Mouse (Mus musculus) thymus, adult 2 months (tissue): ENCODE measurements around the gene Fbxl8. TPM values are rescaled to one million over a fixed set of nuclear protein-coding genes. Genes with fewer than 3 reads are reported as not detected.

ENCODE experiments used
- DNase-seq: peaks from one replicate; pipeline ENCODE4 v3.0.0; 2021
- H3K27ac ChIP-seq: fragments of 200-500 bp; 2 replicates; pipeline ENCODE4 v1.5.1; 2012; ENCODE audit warnings: low read length, control low read depth; ENCODE audit not compliant: control insufficient read depth, insufficient read depth
- H3K27me3 ChIP-seq: fragments of 200-500 bp; 2 replicates; pipeline ENCODE4 v1.6.1; 2012; ENCODE audit warnings: mild to moderate bottlenecking, low read length, moderate library complexity, mixed read lengths; ENCODE audit not compliant: control insufficient read depth, insufficient read depth
- H3K36me3 ChIP-seq: fragments of 200-500 bp; 2 replicates; pipeline ENCODE4 v1.6.1; 2012; ENCODE audit warnings: mild to moderate bottlenecking, low read length, moderate library complexity; ENCODE audit not compliant: control insufficient read depth, insufficient read depth
- H3K4me1 ChIP-seq: fragments of 200-500 bp; replicated peaks from 2 replicates; pipeline ENCODE4 v1.6.1; 2012; ENCODE audit warnings: low read length; ENCODE audit not compliant: control insufficient read depth, insufficient read depth
- H3K4me3 ChIP-seq: fragments of 200-500 bp; 2 replicates; pipeline ENCODE4 v1.5.1; 2012; ENCODE audit warnings: mild to moderate bottlenecking, low read length, control low read depth, moderate library complexity; ENCODE audit not compliant: control insufficient read depth, insufficient read depth
- CTCF ChIP-seq: fragments of 200-500 bp; IDR thresholded peaks from 2 replicates; pipeline ENCODE4 v1.5.1; 2012; ENCODE audit warnings: mild to moderate bottlenecking, control low read depth, low read length, moderate library complexity, borderline replicate concordance; ENCODE audit not compliant: control insufficient read depth, poor library complexity, insufficient read depth; ENCODE audit errors: extremely low read depth
- POLR2A ChIP-seq: fragments of 200-500 bp; IDR thresholded peaks from 2 replicates; pipeline ENCODE4 v1.6.1; 2012; ENCODE audit warnings: mild to moderate bottlenecking, low read length, control low read depth, moderate library complexity; ENCODE audit not compliant: control insufficient read depth, poor library complexity, insufficient read depth; ENCODE audit errors: extremely low read depth
- whole genome bisulfite sequencing: fragments of 180-500 bp; shearing (Covaris S2); methylation state at CpG from one replicate; pipeline ENCODE4 v1.1.7; 2018; 5-methylcytosine and 5-hydroxymethylcytosine counted together
- polyA plus RNA-seq: library from polyadenylated mRNA; depleted of rRNA; stranded (reverse); fragments of >200 nt; gene quantifications from 2 replicates; pipeline ENCODE4 v1.2.3, GENCODE M21; 2012; rRNA removed

Gene Fbxl8
- polyA plus RNA-seq, 1 experiment = 27.8 TPM

DNA sequence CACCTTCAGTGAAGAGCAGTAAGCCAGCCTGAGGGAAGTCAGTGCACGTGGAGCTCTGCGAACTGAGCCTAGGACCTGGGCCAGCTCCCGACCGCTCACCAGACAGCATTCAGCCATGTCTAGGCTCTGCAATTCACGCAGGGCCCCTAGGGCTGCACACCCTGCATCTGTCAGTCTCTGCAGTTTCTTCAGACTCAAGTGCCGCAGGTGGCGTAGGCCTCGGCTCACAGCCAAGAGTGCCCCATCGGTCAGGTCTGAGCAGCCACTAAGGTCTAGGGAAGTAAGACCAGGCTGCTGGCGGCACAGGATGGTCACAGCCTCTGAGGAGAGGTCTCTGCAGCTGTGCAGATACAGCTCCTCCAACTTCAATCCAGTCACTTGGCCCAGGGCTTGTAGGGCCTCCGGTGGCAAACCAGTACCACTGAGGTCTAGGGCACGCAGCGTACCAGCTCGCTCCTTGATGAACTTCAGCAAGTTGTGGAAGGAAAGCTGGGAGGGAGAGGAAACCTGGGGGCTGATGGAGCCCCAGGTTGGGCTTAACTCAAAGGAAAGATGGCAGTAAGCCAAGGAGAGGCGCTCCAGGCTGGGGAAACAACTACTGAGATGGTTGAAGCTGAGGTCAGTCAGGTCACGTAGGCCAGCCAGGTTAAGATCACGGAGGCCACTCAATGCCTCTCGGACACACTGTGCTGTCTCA is 50.8 kb downstream of the Fbxl8 start:
- H3K27me3 ChIP-seq = no peaks in the 10 kb centered on the region
- no peaks in the 10 kb centered on the region for H3K4me1 ChIP-seq
- H3K36me3 ChIP-seq = peaks cover 5% of the 10 kb centered on the region; the same call in 1 of the 2 replicates
- no peak overlapping the region for H3K27ac ChIP-seq
- no peak for TF ChIP-seq CTCF
- no peak for TF ChIP-seq POLR2A
- DNase-seq = no peak
- no peak overlapping the region for H3K4me3 ChIP-seq
- 98% methylated on average over 18 of the region's 18 CpGs for WGBS

DNA sequence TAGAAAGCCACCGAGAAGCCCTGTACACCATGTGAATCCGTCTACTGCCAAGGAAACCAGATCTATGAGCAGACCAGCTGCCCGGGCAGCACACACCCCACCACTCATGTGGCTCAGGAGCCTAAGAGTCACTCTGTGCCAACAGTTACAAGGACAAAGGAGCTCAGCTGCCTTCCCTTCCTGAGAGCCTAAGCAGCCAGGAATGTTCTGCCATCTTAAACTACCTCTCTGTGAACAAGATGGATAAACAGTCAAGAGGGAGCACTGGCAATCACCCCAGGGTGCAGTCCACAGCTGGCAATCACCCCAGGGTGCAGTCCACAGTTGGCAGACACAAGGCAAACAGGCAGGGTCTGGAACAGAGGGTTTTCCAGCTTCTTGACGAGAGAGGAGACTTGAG is 53.5 kb downstream of the Fbxl8 start:
- Histone ChIP-seq H3K4me3 (no peak overlapping the region), H3K36me3 (peaks cover 5% of the 10 kb centered on the region; the same call in 1 of the 2 replicates), H3K4me1 (no peaks in the 10 kb centered on the region), H3K27me3 (no peaks in the 10 kb centered on the region), H3K27ac (no peak overlapping the region)
- no peak for DNase-seq
- WGBS = 96% methylated on average over 4 of the region's 4 CpGs
- TF ChIP-seq POLR2A = no peak
- TF ChIP-seq CTCF = no peak

DNA sequence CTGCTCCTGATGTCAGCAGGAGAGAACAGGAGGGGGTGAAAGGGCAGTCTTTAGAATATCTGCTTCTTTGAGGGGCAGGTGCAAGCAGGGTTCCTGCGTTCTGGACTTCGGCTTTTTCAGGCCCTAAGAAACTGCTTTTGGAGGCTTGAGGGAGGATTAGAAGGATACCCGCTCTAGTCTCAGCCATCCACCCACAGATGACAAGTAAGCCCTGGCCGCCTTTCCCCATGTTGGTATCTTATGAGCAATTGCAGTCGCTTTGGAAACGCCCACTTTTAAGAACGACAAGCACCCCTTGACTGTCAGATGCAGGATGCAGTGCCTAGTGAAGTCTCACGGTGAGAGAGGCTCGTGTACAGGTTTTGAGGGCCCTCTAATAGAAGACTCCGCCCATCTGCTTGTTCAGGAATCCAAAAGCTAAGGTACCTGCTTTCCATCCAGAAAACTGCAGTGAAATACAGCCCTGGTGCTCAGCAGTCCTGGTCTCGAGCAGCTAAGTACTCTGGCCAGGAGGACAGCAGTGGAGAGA is 54.3 kb downstream of the Fbxl8 start:
- DNase-seq = no peak
- Histone ChIP-seq H3K27me3 (no peaks in the 10 kb centered on the region), H3K4me1 (no peaks in the 10 kb centered on the region), H3K4me3 (no peak overlapping the region), H3K27ac (no peak overlapping the region), H3K36me3 (peaks cover 5% of the 10 kb centered on the region; the same call in 1 of the 2 replicates)
- 95% methylated on average over 11 of the region's 11 CpGs for WGBS
- TF ChIP-seq CTCF (no peak), POLR2A (no peak)

Other genes with a start within 250 kb of the Fbxl8 start
- gene Ces3a, start 216.0 kb upstream of the Fbxl8 start, polyA plus RNA-seq = 0.13 and 1.2 TPM in 2 replicates
- 0.07 and 0.51 TPM in 2 replicates for gene Ces3b, start 180.9 kb upstream of the Fbxl8 start, polyA plus RNA-seq
- 0.05 TPM in 1 of 2 replicates, not detected in the other for gene Ces4a, start 132.8 kb upstream of the Fbxl8 start, polyA plus RNA-seq
- 26.7 and 34.4 TPM in 2 replicates for gene Cbfb, start 94.0 kb upstream of the Fbxl8 start, polyA plus RNA-seq
- gene D230025D16Rik, start 39.5 kb upstream of the Fbxl8 start, polyA plus RNA-seq = 24.6 and 26.4 TPM in 2 replicates
- 11.6 and 13.1 TPM in 2 replicates for gene B3gnt9, start 9.5 kb upstream of the Fbxl8 start, polyA plus RNA-seq
- 40.1 and 40.4 TPM in 2 replicates for gene Tradd, start within 50 bp of the Fbxl8 start, polyA plus RNA-seq
- gene Hsf4, start 5.2 kb downstream of the Fbxl8 start, polyA plus RNA-seq = 2.9 and 3.3 TPM in 2 replicates
- 3.5 and 4.0 TPM in 2 replicates for gene Nol3, start 11.5 kb downstream of the Fbxl8 start, polyA plus RNA-seq
- gene 4931428F04Rik, start 25.2 kb downstream of the Fbxl8 start, polyA plus RNA-seq = 13.6 and 14.3 TPM in 2 replicates
- gene Exoc3l, start 31.5 kb downstream of the Fbxl8 start, polyA plus RNA-seq = 10.6 and 12.7 TPM in 2 replicates
- 474 and 475 TPM in 2 replicates for gene E2f4, start 33.0 kb downstream of the Fbxl8 start, polyA plus RNA-seq
- gene Elmo3, start 41.0 kb downstream of the Fbxl8 start, polyA plus RNA-seq = 28.9 and 39.1 TPM in 2 replicates
- 13.1 and 15.1 TPM in 2 replicates for gene Lrrc29, start 61.6 kb downstream of the Fbxl8 start, polyA plus RNA-seq
- 137 and 194 TPM in 2 replicates for gene Tmem208, start 61.7 kb downstream of the Fbxl8 start, polyA plus RNA-seq
- gene Fhod1, start 83.3 kb downstream of the Fbxl8 start, polyA plus RNA-seq = 33.6 and 36.2 TPM in 2 replicates
- gene Slc9a5, start 84.2 kb downstream of the Fbxl8 start, polyA plus RNA-seq = 12.7 and 14.7 TPM in 2 replicates
- 1.3 and 1.5 TPM in 2 replicates for gene Plekhg4, start 108.6 kb downstream of the Fbxl8 start, polyA plus RNA-seq
- gene Kctd19, start 148.9 kb downstream of the Fbxl8 start, polyA plus RNA-seq = 0.07 TPM in 1 of 2 replicates, not detected in the other
- 0.24 and 0.34 TPM in 2 replicates for gene Lrrc36, start 148.9 kb downstream of the Fbxl8 start, polyA plus RNA-seq
- 14.6 and 27.8 TPM in 2 replicates for gene Tppp3, start 206.9 kb downstream of the Fbxl8 start, polyA plus RNA-seq
- gene Zdhhc1, start 232.3 kb downstream of the Fbxl8 start, polyA plus RNA-seq = 22.3 and 23.5 TPM in 2 replicates